Mouse (Mus musculus) testis, adult 2 months (tissue): ENCODE data around the gene Neurl1a. TPM values are rescaled to one million over a fixed set of nuclear protein-coding genes. Genes with fewer than 3 reads are reported as not detected.

Experiments used
- H3K27ac ChIP-seq: fragments of 200-500 bp; 2 replicates; pipeline ENCODE4 v1.5.1; 2012; ENCODE audit warnings: low read depth, low read length; ENCODE audit not compliant: control insufficient read depth, insufficient read depth
- H3K27me3 ChIP-seq: fragments of 200-500 bp; 2 replicates; pipeline ENCODE4 v1.6.1; 2012; ENCODE audit warnings: mild to moderate bottlenecking, low read length, moderate library complexity; ENCODE audit not compliant: control insufficient read depth, insufficient read depth
- H3K36me3 ChIP-seq: fragments of 200-500 bp; 2 replicates; pipeline ENCODE4 v1.6.1; 2012; ENCODE audit warnings: mild to moderate bottlenecking, low read length; ENCODE audit not compliant: control insufficient read depth, insufficient read depth
- H3K4me1 ChIP-seq: fragments of 200-500 bp; 2 replicates; pipeline ENCODE4 v1.6.1; 2012; ENCODE audit warnings: low read length; ENCODE audit not compliant: control insufficient read depth, insufficient read depth
- H3K4me3 ChIP-seq: fragments of 200-500 bp; 2 replicates; pipeline ENCODE4 v1.5.1; 2012; ENCODE audit warnings: low read depth, mild to moderate bottlenecking, low read length, moderate library complexity, mixed read lengths; ENCODE audit not compliant: control insufficient read depth
- CTCF ChIP-seq: fragments of 200-500 bp; IDR thresholded peaks from 2 replicates; pipeline ENCODE4 v1.5.1; 2012; ENCODE audit warnings: low read depth, mild to moderate bottlenecking, inconsistent platforms, low read length, moderate library complexity; ENCODE audit not compliant: control insufficient read depth, insufficient read depth, insufficient replicate concordance
- POLR2A ChIP-seq: fragments of 200-500 bp; IDR thresholded peaks from 2 replicates; pipeline ENCODE4 v1.6.1; 2012; ENCODE audit warnings: low read depth, mild to moderate bottlenecking, inconsistent platforms, low read length, moderate library complexity; ENCODE audit not compliant: control insufficient read depth
- polyA plus RNA-seq: library from polyadenylated mRNA; depleted of rRNA; stranded (reverse); fragments of >200 nt; gene quantifications from 2 replicates; pipeline ENCODE4 v1.2.3, GENCODE M21; 2012

Gene Neurl1a
- polyA plus RNA-seq, 1 experiment, result 37.0 TPM

- no peak for TF ChIP-seq POLR2A
- no peak for TF ChIP-seq CTCF
- no peaks in the 10 kb centered on the region for H3K36me3 ChIP-seq
- no peaks in the 10 kb centered on the region for H3K27me3 ChIP-seq
- no peak overlapping the region for H3K4me3 ChIP-seq
- H3K27ac ChIP-seq, result no peak overlapping the region
- peaks cover 3% of the 10 kb centered on the region for H3K4me1 ChIP-seq
Observed at GRCm38 (mm10) chr19:47248296-47248695, 69.7 kb downstream of the Neurl1a start.

DNA sequence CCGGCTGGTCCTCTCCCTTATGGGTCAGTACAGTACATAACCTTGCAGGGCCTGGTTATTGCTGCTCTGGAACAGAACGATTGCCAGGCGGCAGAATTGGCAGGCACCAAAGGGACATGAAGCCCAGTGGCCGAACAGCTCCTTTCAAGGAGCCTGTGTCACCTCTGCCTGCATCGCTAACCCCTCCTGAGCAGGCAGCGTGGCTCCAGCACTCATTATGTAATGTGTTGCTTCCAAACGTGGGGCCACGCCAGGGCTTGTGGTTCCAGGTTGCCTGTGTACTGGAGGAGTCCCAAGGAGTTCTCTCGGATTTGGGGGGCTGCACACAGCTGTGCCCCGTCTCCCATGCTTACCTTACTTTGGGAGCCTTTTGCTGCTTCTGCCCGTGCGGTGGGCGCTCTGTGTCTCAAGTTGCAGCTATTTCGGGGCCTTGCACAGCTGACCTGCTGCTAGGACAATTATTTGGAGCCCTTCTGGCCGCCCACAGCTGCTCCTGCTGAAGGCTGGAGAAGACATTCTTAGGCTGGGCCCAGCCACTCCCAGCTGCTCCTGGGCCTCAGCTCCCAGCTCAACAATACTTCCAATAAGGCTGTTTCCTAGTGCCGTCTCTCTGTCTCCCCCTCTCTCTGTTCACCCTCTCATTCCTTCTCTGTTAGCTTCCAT lies 70.4 kb downstream of the Neurl1a start:
- TF ChIP-seq POLR2A (no peak), CTCF (no peak)
- no peak overlapping the region for H3K27ac ChIP-seq
- H3K27me3 ChIP-seq, result no peaks in the 10 kb centered on the region
- H3K36me3 ChIP-seq, result no peaks in the 10 kb centered on the region
- peaks cover 7% of the 10 kb centered on the region for H3K4me1 ChIP-seq
- H3K4me3 ChIP-seq, result no peak overlapping the region

DNA sequence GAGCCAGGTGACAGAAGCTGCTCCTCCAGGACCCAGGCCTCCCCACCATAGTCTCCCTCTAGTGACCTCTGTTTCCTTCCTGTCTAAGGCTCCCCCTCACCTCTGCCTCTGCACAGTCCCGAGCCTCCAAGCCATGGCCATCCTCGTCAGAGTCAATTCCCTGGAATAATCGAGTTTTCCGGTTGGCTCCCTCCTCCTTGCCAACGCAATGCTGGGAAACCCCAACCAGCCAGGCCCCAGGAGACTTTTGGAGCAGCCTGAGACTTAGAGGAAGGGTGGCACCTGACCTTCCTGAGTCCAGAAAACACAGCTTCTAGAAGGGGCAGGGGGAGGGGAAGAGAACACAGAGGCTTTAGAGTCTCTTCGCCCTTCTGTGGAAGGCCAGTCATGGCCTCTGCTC lies 72.3 kb downstream of the Neurl1a start:
- no peak for TF ChIP-seq CTCF
- TF ChIP-seq POLR2A, result no peak
- H3K4me3 ChIP-seq, result no peak overlapping the region
- H3K27ac ChIP-seq, result no peak overlapping the region
- no peaks in the 10 kb centered on the region for H3K36me3 ChIP-seq
- H3K4me1 ChIP-seq, result peaks cover 7% of the 10 kb centered on the region
- H3K27me3 ChIP-seq, result no peaks in the 10 kb centered on the region

DNA sequence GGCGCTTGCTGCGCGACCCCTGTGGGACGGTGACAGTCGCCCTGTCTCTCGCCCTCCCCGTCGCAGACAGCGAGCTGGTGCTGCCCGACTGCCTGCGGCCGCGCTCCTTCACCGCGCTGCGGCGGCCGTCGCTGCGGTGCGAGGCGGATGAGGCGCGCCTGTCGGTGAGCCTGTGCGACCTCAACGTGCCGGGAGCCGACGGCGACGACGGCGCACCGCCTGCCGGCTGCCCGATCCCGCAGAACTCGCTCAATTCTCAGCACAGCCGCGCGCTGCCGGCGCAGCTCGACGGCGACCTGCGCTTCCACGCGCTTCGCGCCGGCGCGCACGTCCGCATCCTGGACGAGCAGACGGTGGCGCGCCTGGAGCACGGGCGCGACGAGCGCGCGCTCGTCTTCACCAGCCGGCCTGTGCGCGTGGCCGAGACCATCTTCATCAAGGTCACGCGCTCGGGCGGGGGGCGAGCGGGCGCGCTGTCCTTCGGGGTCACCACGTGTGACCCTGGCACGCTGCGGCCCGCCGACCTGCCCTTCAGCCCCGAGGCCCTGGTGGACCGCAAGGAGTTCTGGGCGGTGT lies 74.5 kb downstream of the Neurl1a start:
- Histone ChIP-seq H3K36me3 (no peaks in the 10 kb centered on the region), H3K4me3 (peak overlapping the region; percentile 76), H3K27ac (no peak overlapping the region), H3K4me1 (peaks cover 7% of the 10 kb centered on the region), H3K27me3 (no peaks in the 10 kb centered on the region)
- no peak for TF ChIP-seq CTCF
- no peak for TF ChIP-seq POLR2A

DNA sequence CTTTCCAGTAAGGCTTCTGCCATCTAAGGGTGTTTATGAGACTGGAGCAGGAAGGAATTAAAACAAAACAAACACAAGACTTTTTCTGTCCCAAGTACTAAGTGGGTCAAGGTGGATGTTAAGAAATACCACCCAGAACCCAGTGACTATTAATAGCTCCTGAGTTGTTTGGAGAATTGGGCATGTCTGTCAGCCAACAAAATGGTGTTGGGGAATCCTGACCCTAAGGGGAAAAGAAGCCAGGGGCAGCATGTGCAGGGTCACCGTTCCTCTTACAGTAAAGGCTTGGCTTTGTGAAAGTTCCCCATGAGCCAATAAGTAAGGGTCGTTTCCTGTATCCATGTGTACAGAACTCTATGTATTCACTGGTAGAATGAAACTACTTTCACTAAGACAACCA lies 76.4 kb downstream of the Neurl1a start:
- H3K4me1 ChIP-seq, result peaks cover 7% of the 10 kb centered on the region
- H3K4me3 ChIP-seq, result no peak overlapping the region
- no peak overlapping the region for H3K27ac ChIP-seq
- no peaks in the 10 kb centered on the region for H3K27me3 ChIP-seq
- no peaks in the 10 kb centered on the region for H3K36me3 ChIP-seq
- TF ChIP-seq POLR2A (no peak), CTCF (no peak)

- Histone ChIP-seq H3K4me1 (peaks cover 7% of the 10 kb centered on the region), H3K27ac (no peak overlapping the region), H3K4me3 (no peak overlapping the region), H3K36me3 (no peaks in the 10 kb centered on the region), H3K27me3 (no peaks in the 10 kb centered on the region)
- TF ChIP-seq POLR2A (no peak), CTCF (no peak)
Observed at GRCm38 (mm10) chr19:47255919-47256318, 77.3 kb downstream of the Neurl1a start.

DNA sequence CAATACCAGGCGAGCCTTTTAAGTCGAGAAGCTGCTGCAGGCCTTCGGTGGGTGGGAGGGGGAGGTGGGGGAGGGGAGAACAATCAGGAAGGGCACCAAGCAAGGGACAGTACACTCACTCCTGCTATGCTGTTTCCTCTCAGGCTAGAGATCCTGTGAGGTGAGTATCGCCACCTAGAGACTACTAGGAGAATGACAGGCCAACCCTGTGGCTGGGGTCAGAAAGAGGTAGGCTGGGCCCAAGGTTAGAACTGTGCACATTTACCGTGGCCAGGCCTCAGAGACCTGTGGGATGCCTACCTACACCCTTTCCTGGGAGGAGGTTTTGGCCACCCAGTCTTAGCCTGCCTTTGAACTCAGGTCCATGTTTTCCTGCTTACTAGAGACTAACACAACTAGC lies 81.0 kb downstream of the Neurl1a start:
- H3K27ac ChIP-seq, result no peak overlapping the region
- H3K36me3 ChIP-seq, result no peaks in the 10 kb centered on the region
- H3K27me3 ChIP-seq, result no peaks in the 10 kb centered on the region
- no peaks in the 10 kb centered on the region for H3K4me1 ChIP-seq
- H3K4me3 ChIP-seq, result no peak overlapping the region
- TF ChIP-seq CTCF (peak; percentile 68; the same call in 1 of the 2 replicates), POLR2A (no peak)
